Mouse (Mus musculus): Measurements from ENCODE around the gene H1foo. TPM values are rescaled to one million over a fixed set of nuclear protein-coding genes. Genes with fewer than 3 reads are reported as not detected.

The H1foo gene
- polyA plus RNA-seq, 1 experiment from 2014 or later = not detected

DNA sequence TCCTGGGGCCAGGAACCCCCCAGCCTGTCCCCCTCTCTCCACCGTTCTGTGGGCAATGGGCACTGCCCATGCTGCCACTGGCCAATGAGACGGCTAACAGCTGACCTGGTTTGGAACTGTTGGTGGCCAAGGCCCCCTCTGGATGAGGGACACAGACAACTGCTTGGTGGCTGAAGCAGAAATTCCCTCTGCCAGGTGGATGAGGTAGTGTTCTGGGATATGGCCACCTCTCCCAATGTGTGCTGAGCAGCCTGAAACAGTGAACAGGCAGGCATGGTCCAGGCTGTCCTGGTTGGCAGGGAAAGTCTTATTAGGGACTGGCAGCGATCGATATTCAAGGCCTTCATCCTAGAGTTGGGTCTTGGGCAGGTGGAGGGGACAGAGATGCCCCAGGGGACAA, 10.4 kb downstream of the H1foo start:
- ATAC-seq (ENCODE audit: insufficient number of reproducible peaks, low FRiP score, low TSS enrichment, low read depth) = no peak
- no peak overlapping the region for H3K4me2 ChIP-seq
- 81% methylated on average over 4 of the region's 4 CpGs for WGBS
- peaks cover 53% of the 10 kb centered on the region for H3K4me1 ChIP-seq
- no peaks in the 10 kb centered on the region for H3K36me3 ChIP-seq
- no peak overlapping the region for H3K9ac ChIP-seq
- H3K27me3 ChIP-seq = no peaks in the 10 kb centered on the region
- H3K9me3 ChIP-seq = no peaks in the 10 kb centered on the region
- H3K4me3 ChIP-seq = no peak overlapping the region
- H3K27ac ChIP-seq = 0 out of 2 replicates have a peak overlapping the region, but pooled peaks have one; percentile 11

DNA sequence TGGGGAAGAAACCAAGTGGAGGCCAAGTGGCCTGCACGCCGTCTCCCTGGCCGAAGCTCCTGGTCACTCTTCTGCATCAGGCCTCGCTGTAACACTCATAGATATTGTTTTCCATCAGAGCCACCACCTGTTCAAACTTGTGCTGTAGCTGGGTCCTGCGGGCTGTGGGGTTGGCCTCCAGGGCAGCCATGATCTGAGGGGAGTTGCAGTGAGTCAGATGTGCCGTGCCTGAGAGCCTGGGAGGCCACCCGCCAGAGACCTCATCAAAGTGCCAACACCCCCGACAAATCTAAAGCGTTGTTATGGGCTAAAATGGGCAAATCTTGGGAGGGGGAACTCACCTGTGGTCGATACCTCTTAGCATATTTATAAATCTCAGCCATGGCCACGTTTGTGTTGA, 10.9 kb downstream of the H1foo start:
- 68% methylated on average over 11 of the region's 11 CpGs for WGBS
- no peak overlapping the region for H3K27ac ChIP-seq
- peaks cover 57% of the 10 kb centered on the region for H3K4me1 ChIP-seq
- no peak overlapping the region for H3K4me2 ChIP-seq
- H3K27me3 ChIP-seq = no peaks in the 10 kb centered on the region
- H3K9me3 ChIP-seq = no peaks in the 10 kb centered on the region
- no peak overlapping the region for H3K4me3 ChIP-seq
- H3K9ac ChIP-seq = no peak overlapping the region
- ATAC-seq (ENCODE audit: insufficient number of reproducible peaks, low FRiP score, low TSS enrichment, low read depth) = no peak
- no peaks in the 10 kb centered on the region for H3K36me3 ChIP-seq

DNA sequence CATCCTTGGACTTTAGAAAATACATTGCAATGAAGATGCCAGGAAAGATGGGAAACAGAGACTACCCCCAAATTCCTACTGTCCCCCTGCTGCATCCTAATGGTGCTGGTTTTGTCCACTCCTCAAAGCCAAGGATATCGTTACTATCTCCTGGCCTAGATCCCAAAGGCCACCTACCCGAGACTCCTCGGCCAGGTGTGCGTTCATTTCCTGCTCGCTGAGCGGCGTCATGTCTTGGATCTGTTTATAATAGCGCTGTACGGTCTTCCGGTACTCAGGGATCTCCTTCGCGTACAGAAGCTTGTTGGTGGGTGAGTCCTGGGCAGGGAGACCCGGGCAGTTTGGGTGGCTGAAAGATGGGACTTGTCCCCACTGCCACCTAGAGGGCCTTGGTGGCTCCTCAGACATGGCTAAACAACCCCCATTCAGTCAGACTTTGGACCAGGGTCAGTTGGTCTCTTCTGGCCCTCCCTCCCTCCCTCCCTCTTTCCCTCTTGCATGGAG, 11.7 kb downstream of the H1foo start:
- WGBS = 74% methylated on average over 13 of the region's 13 CpGs
- peaks cover 62% of the 10 kb centered on the region for H3K4me1 ChIP-seq
- 0 out of 2 replicates have a peak overlapping the region, but pooled peaks have one; percentile 59 for H3K27ac ChIP-seq

DNA sequence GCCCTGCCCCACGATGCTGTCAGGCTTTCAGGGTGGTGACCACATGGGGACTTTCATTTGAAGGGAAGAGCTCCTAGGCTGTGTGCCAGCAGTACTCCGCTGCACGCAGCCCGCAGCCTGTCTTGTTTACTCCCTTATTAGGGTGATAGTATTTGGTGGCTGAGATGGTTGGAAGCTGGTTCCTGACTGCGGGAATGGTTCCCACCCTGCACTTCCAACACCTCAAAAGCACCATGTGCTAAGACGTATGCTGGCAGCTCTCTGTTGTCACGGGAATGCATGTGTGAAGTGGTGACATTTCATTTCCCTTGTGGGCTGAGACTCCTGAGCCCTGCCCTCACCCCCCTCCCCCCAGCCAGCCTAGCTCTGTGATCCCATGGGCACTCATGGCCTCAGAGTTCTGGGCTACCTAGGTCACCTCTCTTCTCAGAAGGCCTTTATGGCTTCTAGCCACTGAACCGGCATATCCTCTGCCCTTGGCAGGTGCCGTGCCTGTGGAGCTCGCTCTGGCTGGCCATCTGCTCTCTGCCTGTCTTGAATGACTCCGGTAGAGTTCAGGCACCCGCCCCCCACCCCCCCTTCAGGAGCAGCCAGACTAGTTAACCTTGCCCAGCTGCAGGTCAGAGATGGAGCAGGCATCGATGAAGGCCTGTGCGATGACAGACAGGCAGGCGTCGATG, 12.3 kb downstream of the H1foo start:
- H3K4me3 ChIP-seq = no peak overlapping the region
- no peak for ATAC-seq (ENCODE audit: insufficient number of reproducible peaks, low FRiP score, low TSS enrichment, low read depth)
- H3K9ac ChIP-seq = no peak overlapping the region
- peaks cover 63% of the 10 kb centered on the region for H3K4me1 ChIP-seq
- no peaks in the 10 kb centered on the region for H3K27me3 ChIP-seq
- no peaks in the 10 kb centered on the region for H3K36me3 ChIP-seq
- H3K27ac ChIP-seq = peak overlapping the region; percentile 59
- 27% methylated on average over 15 of the region's 16 CpGs for WGBS
- no peaks in the 10 kb centered on the region for H3K9me3 ChIP-seq
- H3K4me2 ChIP-seq = no peak overlapping the region

More for the DNA sequence above, 11.7 kb downstream of the H1foo start:
- Histone ChIP-seq H3K4me3 (no peak overlapping the region), H3K27me3 (no peaks in the 10 kb centered on the region), H3K9ac (no peak overlapping the region), H3K36me3 (no peaks in the 10 kb centered on the region), H3K9me3 (no peaks in the 10 kb centered on the region), H3K4me2 (no peak overlapping the region)
- no peak for ATAC-seq (ENCODE audit: insufficient number of reproducible peaks, low FRiP score, low TSS enrichment, low read depth)

DNA sequence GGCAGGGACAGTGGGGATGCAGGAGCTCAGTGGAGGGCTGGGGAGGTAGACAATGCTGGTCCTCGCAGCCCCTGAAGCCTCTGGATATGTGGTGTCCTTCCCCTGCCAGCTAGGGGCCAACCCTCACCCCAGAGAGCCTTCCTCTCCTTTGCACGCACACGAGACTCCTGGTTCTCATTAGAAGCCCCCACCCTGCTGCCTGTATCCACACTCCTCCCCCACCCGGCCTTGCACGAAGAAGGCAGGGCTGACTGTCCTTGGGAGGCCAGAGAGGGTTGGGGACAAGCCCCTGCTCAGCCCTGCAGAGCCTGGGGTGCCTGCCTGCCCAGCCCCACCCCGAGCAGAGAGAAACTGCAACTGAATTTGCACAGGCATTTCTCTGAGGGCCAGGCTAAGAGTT, 12.9 kb downstream of the H1foo start:
- H3K27ac ChIP-seq = peak overlapping the region; percentile 59
- peaks cover 69% of the 10 kb centered on the region for H3K4me1 ChIP-seq

DNA sequence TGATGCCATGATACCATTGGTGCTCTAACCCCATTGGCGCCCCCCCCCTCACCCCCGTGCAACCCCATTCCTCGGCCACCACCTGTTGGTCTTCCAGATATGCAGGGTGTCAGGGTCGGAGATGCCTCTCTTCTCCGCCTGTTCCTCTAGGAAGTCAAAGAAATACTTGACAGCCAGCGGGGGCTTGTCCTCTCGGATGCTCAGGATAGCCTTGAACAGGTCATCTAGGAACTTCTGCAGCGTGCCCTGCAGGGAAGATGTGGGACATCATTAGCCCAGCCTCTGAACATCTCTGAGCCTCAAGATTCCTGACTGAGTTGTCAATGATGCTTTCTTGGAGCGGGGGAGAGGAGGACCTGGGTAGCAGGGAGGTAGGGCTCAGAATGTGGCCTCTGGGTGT, 13.7 kb downstream of the H1foo start:
- Histone ChIP-seq H3K9me3 (no peaks in the 10 kb centered on the region), H3K27me3 (no peaks in the 10 kb centered on the region), H3K36me3 (peaks cover 10% of the 10 kb centered on the region), H3K9ac (no peak overlapping the region), H3K4me3 (no peak overlapping the region), H3K4me2 (no peak overlapping the region), H3K27ac (peak overlapping the region; percentile 59), H3K4me1 (peaks cover 73% of the 10 kb centered on the region)
- no peak for ATAC-seq (ENCODE audit: insufficient number of reproducible peaks, low FRiP score, low TSS enrichment, low read depth)
- 90% methylated on average over 9 of the region's 9 CpGs for WGBS

More for the DNA sequence above, 12.9 kb downstream of the H1foo start:
- Histone ChIP-seq H3K9me3 (no peaks in the 10 kb centered on the region), H3K4me3 (no peak overlapping the region), H3K9ac (peak overlapping the region; percentile 35; the same call in 1 of the 2 replicates), H3K36me3 (0 out of 2 replicates have a peak, but pooled peaks cover 4% of the 10 kb centered on the region), H3K27me3 (no peaks in the 10 kb centered on the region), H3K4me2 (no peak overlapping the region)
- WGBS = 29% methylated on average over 6 of the region's 6 CpGs
- ATAC-seq (ENCODE audit: insufficient number of reproducible peaks, low FRiP score, low TSS enrichment, low read depth) = no peak

DNA sequence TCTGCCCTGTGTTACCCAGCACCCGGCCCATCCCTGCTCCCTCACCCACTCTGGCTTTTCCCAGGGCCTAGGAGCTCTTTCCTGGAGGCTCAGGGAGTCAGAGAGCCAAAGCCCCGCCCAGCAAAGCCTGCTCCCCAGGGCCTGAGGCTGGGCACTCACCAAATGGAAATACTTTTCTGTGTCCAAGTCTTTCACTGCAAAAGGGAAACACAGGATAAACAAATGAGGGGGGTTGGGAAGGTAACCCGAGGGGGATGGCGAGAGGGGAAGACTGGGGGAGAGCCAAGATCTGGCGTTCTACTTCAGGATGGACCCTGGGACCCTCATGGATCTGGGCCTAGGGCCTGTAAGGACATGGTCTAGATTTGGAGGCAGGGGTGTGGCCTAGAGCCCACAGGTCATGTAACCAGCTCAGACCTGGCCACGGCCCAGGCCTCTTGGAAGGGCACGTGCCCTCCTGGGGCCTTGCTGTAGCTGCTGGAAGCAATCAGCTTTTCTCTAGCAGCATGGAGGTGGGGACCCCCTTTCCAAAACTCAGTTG, 14.5 kb downstream of the H1foo start:
- H3K27ac ChIP-seq = peak overlapping the region; percentile 50
- H3K27me3 ChIP-seq = no peaks in the 10 kb centered on the region
- H3K4me1 ChIP-seq = peaks cover 69% of the 10 kb centered on the region
- H3K9ac ChIP-seq = no peak overlapping the region
- no peak for ATAC-seq (ENCODE audit: insufficient number of reproducible peaks, low FRiP score, low TSS enrichment, low read depth)
- H3K4me3 ChIP-seq = no peak overlapping the region
- 58% methylated on average over 7 of the region's 7 CpGs for WGBS
- no peak overlapping the region for H3K4me2 ChIP-seq
- no peaks in the 10 kb centered on the region for H3K9me3 ChIP-seq
- H3K36me3 ChIP-seq = peaks cover 14% of the 10 kb centered on the region

DNA sequence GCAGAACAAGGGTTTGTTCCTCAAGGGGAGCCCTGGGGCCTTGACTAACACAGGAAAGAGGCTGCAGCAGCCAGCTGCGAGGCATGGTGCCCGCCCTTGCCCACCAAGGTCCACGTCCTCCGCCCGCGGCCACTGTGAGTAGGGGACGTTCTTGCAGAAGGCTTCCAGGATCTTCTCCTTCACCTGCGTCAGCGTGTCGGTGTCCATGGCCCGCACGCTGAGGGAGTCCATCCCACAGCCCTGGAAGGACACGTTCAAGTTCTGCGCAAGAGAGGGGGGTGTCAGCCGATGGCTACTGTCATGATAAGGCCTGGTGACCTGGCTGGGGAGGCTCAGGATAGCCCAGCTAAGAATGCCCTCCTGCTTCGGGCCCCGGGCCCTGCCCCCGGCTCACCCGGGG, 15.6 kb downstream of the H1foo start:
- Histone ChIP-seq H3K9me3 (no peaks in the 10 kb centered on the region), H3K4me3 (no peak overlapping the region), H3K9ac (no peak overlapping the region), H3K27ac (no peak overlapping the region), H3K4me2 (no peak overlapping the region), H3K36me3 (peaks cover 14% of the 10 kb centered on the region), H3K4me1 (peaks cover 58% of the 10 kb centered on the region), H3K27me3 (no peaks in the 10 kb centered on the region)
- WGBS = 94% methylated on average over 19 of the region's 19 CpGs
- ATAC-seq (ENCODE audit: insufficient number of reproducible peaks, low FRiP score, low TSS enrichment, low read depth) = no peak

DNA sequence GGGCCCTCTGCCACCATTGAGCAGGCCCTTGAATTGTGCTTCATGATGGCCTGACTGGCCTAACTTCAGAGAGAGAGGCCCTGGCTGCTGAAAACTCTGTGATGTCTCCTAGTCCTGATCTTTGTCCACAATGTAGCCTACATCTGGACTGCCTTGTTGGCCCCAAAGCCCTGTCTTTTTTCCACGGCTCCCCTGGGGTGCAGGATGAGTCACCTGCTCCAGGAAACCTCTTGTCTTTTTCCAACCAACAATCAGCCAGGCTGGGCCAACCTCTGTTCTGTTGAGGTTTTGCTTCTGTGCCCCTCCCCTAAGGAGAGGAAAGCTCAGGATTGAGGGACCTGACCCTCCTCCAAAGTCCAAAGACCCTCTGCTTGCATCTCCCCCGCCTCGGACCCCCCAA, 17.0 kb downstream of the H1foo start:
- Histone ChIP-seq H3K4me2 (no peak overlapping the region), H3K27me3 (no peaks in the 10 kb centered on the region), H3K9me3 (no peaks in the 10 kb centered on the region), H3K36me3 (peaks cover 24% of the 10 kb centered on the region), H3K27ac (no peak overlapping the region), H3K4me3 (no peak overlapping the region), H3K9ac (no peak overlapping the region), H3K4me1 (peaks cover 49% of the 10 kb centered on the region)
- no peak for ATAC-seq (ENCODE audit: insufficient number of reproducible peaks, low FRiP score, low TSS enrichment, low read depth)
- WGBS = 89% methylated on average over 3 of the region's 3 CpGs

DNA sequence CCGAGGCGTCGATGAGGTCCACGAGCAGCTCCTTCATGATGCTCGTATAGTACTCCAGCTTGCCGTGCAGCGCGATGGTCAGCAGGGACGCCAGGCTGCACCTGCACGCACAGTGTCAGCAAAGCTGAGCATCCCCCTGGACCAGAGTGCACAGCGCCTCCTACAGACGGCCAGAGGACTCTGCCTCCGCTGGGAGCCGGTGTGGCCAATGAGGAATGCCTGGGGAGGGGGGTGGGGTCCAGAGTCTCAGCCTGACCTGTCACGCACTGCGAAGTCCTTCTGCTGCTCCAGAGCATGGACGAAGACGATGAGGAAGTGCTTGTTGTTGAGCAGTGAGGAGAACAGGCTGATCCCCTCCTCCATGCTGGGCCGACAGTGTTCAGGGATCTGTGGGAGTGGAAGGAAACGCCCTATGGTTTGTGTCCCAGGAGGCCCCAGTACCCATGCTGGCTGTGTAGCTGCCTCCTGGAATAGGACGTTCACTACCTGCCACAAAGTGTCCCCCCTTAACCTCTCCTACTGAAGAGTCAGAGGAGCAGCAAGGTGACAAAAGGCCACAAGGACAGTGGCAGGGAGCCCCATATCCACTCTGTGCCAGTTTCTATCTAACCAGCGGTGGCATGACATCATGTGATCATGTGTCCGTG, 17.8 kb downstream of the H1foo start:
- Histone ChIP-seq H3K4me1 (peaks cover 40% of the 10 kb centered on the region), H3K9me3 (no peaks in the 10 kb centered on the region), H3K4me3 (no peak overlapping the region), H3K9ac (peak overlapping the region; percentile 4; the same call in 1 of the 2 replicates), H3K4me2 (no peak overlapping the region), H3K36me3 (peaks cover 29% of the 10 kb centered on the region), H3K27ac (no peak overlapping the region), H3K27me3 (no peaks in the 10 kb centered on the region)
- no peak for ATAC-seq (ENCODE audit: insufficient number of reproducible peaks, low FRiP score, low TSS enrichment, low read depth)
- 45% methylated on average over 23 of the region's 23 CpGs for WGBS

DNA sequence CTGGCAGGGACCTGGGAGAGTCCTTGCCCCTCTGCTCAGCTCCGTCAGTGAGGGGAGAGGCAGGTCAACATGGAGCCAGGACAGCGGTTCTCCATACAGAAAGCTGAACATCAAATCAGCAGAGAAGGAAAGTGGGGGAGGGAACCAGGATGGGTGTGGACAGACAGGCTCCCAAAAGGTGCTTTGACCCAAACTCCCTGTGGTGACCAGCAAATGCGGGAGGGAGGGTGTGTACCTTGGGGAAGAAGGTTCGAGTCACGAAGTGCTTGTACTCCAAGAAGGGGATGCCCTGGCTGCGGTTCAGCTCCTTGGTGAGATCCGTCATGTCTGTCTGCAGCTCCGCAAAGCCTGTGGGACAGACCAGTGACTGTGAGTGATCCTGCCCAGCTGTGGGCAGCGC, 18.9 kb downstream of the H1foo start:
- peaks cover 36% of the 10 kb centered on the region for H3K4me1 ChIP-seq
- no peak overlapping the region for H3K4me3 ChIP-seq
- no peak overlapping the region for H3K27ac ChIP-seq
- WGBS = 79% methylated on average over 9 of the region's 9 CpGs
- H3K36me3 ChIP-seq = peaks cover 29% of the 10 kb centered on the region
- H3K4me2 ChIP-seq = no peak overlapping the region
- no peak overlapping the region for H3K9ac ChIP-seq
- no peaks in the 10 kb centered on the region for H3K27me3 ChIP-seq
- ATAC-seq (ENCODE audit: insufficient number of reproducible peaks, low FRiP score, low TSS enrichment, low read depth) = no peak
- H3K9me3 ChIP-seq = no peaks in the 10 kb centered on the region
